Mouse (Mus musculus) cortical plate, adult 2 months (tissue): Measurements from ENCODE around the gene Olfr522.
"Not testable (repeated sequence)": the region's sequence is repeated elsewhere in the genome, so short reads cannot be mapped to it uniquely, and the experiment has no call there.

Source experiments
- CTCF ChIP-seq: fragments of 200-500 bp; IDR thresholded peaks from 2 replicates; pipeline ENCODE4 v1.5.1; 2011; ENCODE audit warnings: mild to moderate bottlenecking, control low read depth, low read length; ENCODE audit not compliant: insufficient read depth; ENCODE audit errors: extremely low read depth
- POLR2A ChIP-seq: fragments of 200-500 bp; IDR thresholded peaks from 2 replicates; pipeline ENCODE4 v1.6.1; 2011; ENCODE audit warnings: mild to moderate bottlenecking, low read length, control low read depth; ENCODE audit not compliant: insufficient read depth; ENCODE audit errors: extremely low read depth

DNA sequence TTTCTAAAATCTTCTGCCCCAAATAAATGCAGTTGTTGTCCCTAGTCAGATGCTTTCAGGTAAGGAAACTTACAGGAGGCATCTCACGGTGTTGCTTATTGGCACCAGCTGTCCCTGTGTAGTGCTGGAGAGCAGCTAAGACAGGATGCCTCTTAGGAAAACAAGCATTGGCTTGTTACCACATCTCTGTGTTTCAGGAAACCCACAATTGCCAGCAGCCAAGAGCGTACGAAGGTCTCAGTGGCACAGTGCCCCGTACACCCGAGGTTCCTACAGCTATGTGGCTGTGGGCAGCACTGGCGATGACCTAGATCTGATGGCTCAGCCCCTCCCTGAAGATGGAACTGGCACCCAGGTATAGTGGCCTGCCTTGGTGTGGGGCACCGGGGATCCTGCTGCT lies 32.4 kb downstream of the Olfr522 start:
- TF ChIP-seq POLR2A, CTCF: not testable (repeated sequence)
